Mouse (Mus musculus) intestine, postnatal 0 days (tissue): Measurements from ENCODE around the gene Dync1i1. TPM values are rescaled to one million over a fixed set of nuclear protein-coding genes. Genes with fewer than 3 reads are reported as not detected.

Experiments
- ATAC-seq: fragments of 200-750 bp; cut with Nextera tagmentation; 2 replicates; pipeline ENCODE4 v1.8.0; 2017; ENCODE audit warnings: mild to moderate bottlenecking, moderate TSS enrichment, moderate library complexity
- H3K27ac ChIP-seq: fragments of 300-500 bp; sonication (generic); 2 replicates; pipeline ENCODE4 v1.5.1; 2014; ENCODE audit warnings: mild to moderate bottlenecking, low read depth, low read length, moderate library complexity
- H3K27me3 ChIP-seq: fragments of 300-500 bp; sonication (generic); replicated peaks from 2 replicates; pipeline ENCODE4 v1.6.1; 2014; ENCODE audit warnings: low read length, mixed read lengths; ENCODE audit not compliant: control insufficient read depth, insufficient read depth
- H3K36me3 ChIP-seq: fragments of 300-500 bp; sonication (generic); 2 replicates; pipeline ENCODE4 v1.6.1; 2014; ENCODE audit warnings: mild to moderate bottlenecking, moderate library complexity; ENCODE audit not compliant: control insufficient read depth, insufficient read depth
- H3K4me1 ChIP-seq: fragments of 300-500 bp; sonication (generic); replicated peaks from 2 replicates; pipeline ENCODE4 v1.6.1; 2014; ENCODE audit warnings: antibody characterized with exemption, low read length, mixed read lengths; ENCODE audit not compliant: control insufficient read depth, insufficient read depth
- H3K4me2 ChIP-seq: fragments of 300-500 bp; sonication (generic); replicated peaks from 2 replicates; pipeline ENCODE4 v1.6.1; 2014; ENCODE audit warnings: low read depth, mild to moderate bottlenecking, moderate library complexity
- H3K4me3 ChIP-seq: fragments of 300-500 bp; sonication (generic); 2 replicates; pipeline ENCODE4 v1.5.1; 2014; ENCODE audit warnings: low read depth, low read length
- H3K9ac ChIP-seq: fragments of 300-500 bp; sonication (generic); 2 replicates; pipeline ENCODE4 v1.6.1; 2014; ENCODE audit warnings: mild to moderate bottlenecking, low read depth, low read length
- H3K9me3 ChIP-seq: fragments of 300-500 bp; sonication (generic); 2 replicates; pipeline ENCODE4 v1.6.1; 2016; ENCODE audit warnings: mixed run types; ENCODE audit not compliant: control insufficient read depth
- CTCF ChIP-seq: sonication (generic); IDR thresholded peaks from 2 replicates; pipeline ENCODE4 v1.5.1; 2016; ENCODE audit warnings: low read depth, mild to moderate bottlenecking, control low read depth, antibody characterized with exemption, moderate library complexity
- WGBS: fragments of 180-500 bp; shearing (Covaris S2); extraction: QIAGEN DNeasy Blood & Tissue Kit; methylation state at CpG from one replicate; pipeline ENCODE4 v1.1.7; 2014; 5-methylcytosine and 5-hydroxymethylcytosine counted together
- polyA plus RNA-seq: library from polyadenylated mRNA; unstranded; fragments of >200 nt; fragmentation: Nextera tagmentation; extraction: Ambion mirVana; gene quantifications from 2 replicates; pipeline ENCODE4 v1.2.1, GENCODE M21; 2015

Dync1i1 gene
- polyA plus RNA-seq, 1 experiment from 2014 or later = 0.53 TPM

DNA sequence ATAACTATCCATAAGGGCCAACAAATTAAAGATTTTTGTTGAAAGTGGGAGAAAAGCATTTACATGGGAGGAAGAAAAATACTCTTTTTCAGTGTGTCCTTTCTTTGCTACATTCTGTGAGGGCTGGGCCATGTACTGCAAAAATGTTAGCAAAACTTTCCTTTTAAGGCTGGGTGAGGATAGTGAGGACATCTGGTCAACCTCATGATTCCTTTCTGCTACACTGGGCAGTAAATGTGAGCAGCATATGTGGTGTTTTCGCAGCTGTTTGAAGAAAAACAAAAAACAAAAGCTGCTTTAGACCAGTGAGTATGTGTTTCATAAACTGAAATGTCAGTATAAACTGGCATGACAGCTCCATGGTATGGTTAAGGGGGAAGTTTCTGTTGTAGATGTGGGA, 9.4 kb downstream of the Dync1i1 start:
- Histone ChIP-seq H3K36me3 (no peaks in the 10 kb centered on the region), H3K4me2 (no peak overlapping the region), H3K27me3 (no peaks in the 10 kb centered on the region), H3K4me3 (no peak overlapping the region), H3K4me1 (no peaks in the 10 kb centered on the region), H3K9ac (no peak overlapping the region), H3K27ac (no peak overlapping the region), H3K9me3 (no peaks in the 10 kb centered on the region)
- ATAC-seq = no peak
- no peak for TF ChIP-seq CTCF
- WGBS = 79% methylated on average over 1 of the region's 1 CpGs

DNA sequence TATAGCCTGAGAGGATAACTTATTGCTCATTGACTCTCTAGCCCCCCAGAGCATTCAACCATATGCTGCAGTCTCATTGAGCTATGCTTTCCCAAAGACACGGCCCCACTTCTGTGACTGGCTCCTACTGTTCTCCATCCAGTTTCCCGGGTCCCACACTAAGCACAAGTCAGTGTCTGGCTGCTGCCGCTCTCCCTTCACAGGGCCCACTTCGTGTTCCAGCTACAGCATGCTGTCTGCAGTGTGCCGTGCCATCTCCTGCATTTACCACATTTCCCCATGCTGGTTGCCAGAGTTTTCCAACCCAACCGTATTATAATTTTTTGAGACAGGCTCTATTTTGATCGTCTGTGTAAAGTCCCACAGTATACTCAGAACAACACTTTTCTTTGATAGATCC, 14.3 kb downstream of the Dync1i1 start:
- Histone ChIP-seq H3K9ac (no peak overlapping the region), H3K4me1 (no peaks in the 10 kb centered on the region), H3K4me2 (no peak overlapping the region), H3K9me3 (no peaks in the 10 kb centered on the region), H3K27ac (no peak overlapping the region), H3K4me3 (no peak overlapping the region), H3K36me3 (no peaks in the 10 kb centered on the region), H3K27me3 (no peaks in the 10 kb centered on the region)
- ATAC-seq = no peak
- WGBS = 84% methylated on average over 7 of the region's 7 CpGs
- no peak for TF ChIP-seq CTCF

- Histone ChIP-seq H3K9me3 (no peaks in the 10 kb centered on the region), H3K27me3 (no peaks in the 10 kb centered on the region), H3K9ac (no peak overlapping the region), H3K27ac (no peak overlapping the region), H3K4me3 (no peak overlapping the region), H3K4me1 (no peaks in the 10 kb centered on the region), H3K4me2 (no peak overlapping the region), H3K36me3 (no peaks in the 10 kb centered on the region)
- ATAC-seq = no peak
- no peak for TF ChIP-seq CTCF
- 87% methylated on average over 6 of the region's 6 CpGs for WGBS
Observed at GRCm38 (mm10) chr6:5741395-5742032, 16.1 kb downstream of the Dync1i1 start.

GRCm38 (mm10) chr6:5750079-5750711, 24.8 kb downstream of the Dync1i1 start:
- Histone ChIP-seq H3K27me3 (no peaks in the 10 kb centered on the region), H3K4me3 (no peak overlapping the region), H3K4me2 (no peak overlapping the region), H3K9ac (no peak overlapping the region), H3K4me1 (no peaks in the 10 kb centered on the region), H3K9me3 (no peaks in the 10 kb centered on the region), H3K27ac (no peak overlapping the region), H3K36me3 (no peaks in the 10 kb centered on the region)
- no peak for TF ChIP-seq CTCF
- WGBS = 60% methylated on average over 6 of the region's 6 CpGs
- no peak for ATAC-seq

DNA sequence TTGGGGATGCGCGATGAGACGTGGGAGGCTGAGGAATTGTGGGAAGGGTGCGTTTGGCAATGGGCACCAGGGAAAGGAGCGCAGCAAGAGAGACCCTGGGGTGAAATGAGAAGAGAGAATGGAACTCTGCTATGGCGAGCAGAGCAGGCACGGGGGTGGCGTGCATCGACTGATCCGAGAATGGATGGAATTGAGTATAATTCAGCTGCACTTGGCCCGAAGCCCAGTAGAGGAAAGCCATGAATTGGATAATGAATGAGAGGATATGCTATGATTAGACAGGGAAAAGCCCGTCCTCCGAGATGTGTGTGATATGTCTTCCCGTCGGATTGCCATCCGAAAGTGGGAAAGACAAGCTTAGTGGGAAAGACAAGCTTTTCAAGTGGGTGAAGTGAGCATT, 26.7 kb downstream of the Dync1i1 start:
- TF ChIP-seq CTCF = no peak
- ATAC-seq = no peak
- no peak overlapping the region for H3K4me2 ChIP-seq
- no peak overlapping the region for H3K9ac ChIP-seq
- no peaks in the 10 kb centered on the region for H3K27me3 ChIP-seq
- no peak overlapping the region for H3K4me3 ChIP-seq
- no peaks in the 10 kb centered on the region for H3K9me3 ChIP-seq
- 70% methylated on average over 16 of the region's 16 CpGs for WGBS
- no peaks in the 10 kb centered on the region for H3K4me1 ChIP-seq
- no peaks in the 10 kb centered on the region for H3K36me3 ChIP-seq
- no peak overlapping the region for H3K27ac ChIP-seq

GRCm38 (mm10) chr6:5752617-5753016, 27.2 kb downstream of the Dync1i1 start:
- TF ChIP-seq CTCF = no peak
- no peaks in the 10 kb centered on the region for H3K27me3 ChIP-seq
- no peak overlapping the region for H3K9ac ChIP-seq
- H3K4me1 ChIP-seq = no peaks in the 10 kb centered on the region
- no peak overlapping the region for H3K27ac ChIP-seq
- no peak overlapping the region for H3K4me3 ChIP-seq
- H3K36me3 ChIP-seq = no peaks in the 10 kb centered on the region
- ATAC-seq = no peak
- H3K4me2 ChIP-seq = no peak overlapping the region
- 69% methylated on average over 5 of the region's 5 CpGs for WGBS
- H3K9me3 ChIP-seq = no peaks in the 10 kb centered on the region
